Mouse (Mus musculus) embryonic facial prominence, embryonic 11.5 days (tissue): ENCODE results near the gene Il1f9. TPM values are rescaled to one million over a fixed set of nuclear protein-coding genes. Genes with fewer than 3 reads are reported as not detected.

Experiments
- ATAC-seq: fragments of 200-750 bp; cut with Nextera tagmentation; replicated peaks from 2 replicates; pipeline ENCODE4 v1.8.0; 2017; ENCODE audit warnings: low read depth; ENCODE audit not compliant: insufficient number of reproducible peaks, low FRiP score, low TSS enrichment
- DNase-seq: peaks from one replicate; pipeline ENCODE4 v3.0.0-alpha.2; 2015; ENCODE audit warnings: low spot score
- H3K27ac ChIP-seq: fragments of 300-500 bp; sonication (generic); replicated peaks from 2 replicates; pipeline ENCODE4 v1.5.1; 2014; ENCODE audit warnings: mild to moderate bottlenecking, low read depth, low read length, control low read depth
- H3K27me3 ChIP-seq: fragments of 300-500 bp; sonication (generic); 2 replicates; pipeline ENCODE4 v1.6.1; 2014; ENCODE audit warnings: mild to moderate bottlenecking, low read length, moderate library complexity, mixed read lengths; ENCODE audit not compliant: control insufficient read depth, insufficient read depth
- H3K36me3 ChIP-seq: fragments of 300-500 bp; sonication (generic); replicated peaks from 2 replicates; pipeline ENCODE4 v1.6.1; 2014; ENCODE audit warnings: low read depth, mild to moderate bottlenecking, low read length, moderate library complexity, mixed read lengths; ENCODE audit not compliant: control insufficient read depth, insufficient read depth
- H3K4me1 ChIP-seq: fragments of 300-500 bp; sonication (generic); 2 replicates; pipeline ENCODE4 v1.6.1; 2014; ENCODE audit warnings: low read length, mixed read lengths; ENCODE audit not compliant: control insufficient read depth, insufficient read depth
- H3K4me2 ChIP-seq: fragments of 300-500 bp; sonication (generic); 2 replicates; pipeline ENCODE4 v1.6.1; 2014; ENCODE audit warnings: low read depth, mild to moderate bottlenecking, control low read depth, low read length, moderate library complexity
- H3K4me3 ChIP-seq: fragments of 300-500 bp; sonication (generic); 2 replicates; pipeline ENCODE4 v1.5.1; 2014; ENCODE audit warnings: low read depth, low read length, control low read depth
- H3K9ac ChIP-seq: fragments of 300-500 bp; sonication (generic); replicated peaks from 2 replicates; pipeline ENCODE4 v1.6.1; 2014; ENCODE audit warnings: mild to moderate bottlenecking, control low read depth, low read length
- H3K9me3 ChIP-seq: fragments of 300-500 bp; sonication (generic); replicated peaks from 2 replicates; pipeline ENCODE4 v1.6.1; 2016; ENCODE audit warnings: mild to moderate bottlenecking, low read length, inconsistent platforms, mixed read lengths; ENCODE audit not compliant: control insufficient read depth
- WGBS: fragments of 180-500 bp; shearing (Covaris S2); extraction: QIAGEN DNeasy Blood & Tissue Kit; methylation state at CpG from one replicate; pipeline ENCODE4 v1.1.7; 2014; 5-methylcytosine and 5-hydroxymethylcytosine counted together
- polyA plus RNA-seq: library from polyadenylated mRNA; unstranded; fragments of >200 nt; fragmentation: Nextera tagmentation; extraction: Ambion mirVana; gene quantifications from 2 replicates; pipeline ENCODE4 v1.2.1, GENCODE M21; 2014

The Il1f9 gene
- polyA plus RNA-seq, 1 experiment from 2014 or later = not detected

DNA sequence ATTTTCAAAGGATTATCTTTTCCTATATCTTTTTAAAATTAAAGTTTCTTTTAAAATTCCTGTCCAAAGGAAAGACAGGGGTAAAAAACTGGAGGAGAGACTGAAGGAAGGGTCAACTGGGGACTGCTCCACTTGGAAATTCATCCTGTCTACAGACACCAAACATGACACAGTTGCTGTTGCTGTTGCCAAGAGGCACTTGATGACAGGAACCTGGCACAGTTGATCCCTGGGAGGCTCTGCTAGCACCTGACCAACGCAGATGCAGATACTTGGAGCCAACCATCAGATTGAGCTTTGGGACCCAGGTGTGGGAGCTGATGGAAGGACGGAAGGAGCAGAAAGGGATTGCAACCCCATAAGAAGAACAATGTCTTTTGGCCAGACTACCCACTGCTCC is 40.9 kb downstream of the Il1f9 start:
- Histone ChIP-seq H3K27ac (no peak overlapping the region), H3K9me3 (no peaks in the 10 kb centered on the region), H3K27me3 (no peaks in the 10 kb centered on the region), H3K4me2 (no peak overlapping the region), H3K4me3 (no peak overlapping the region), H3K4me1 (no peaks in the 10 kb centered on the region), H3K36me3 (no peaks in the 10 kb centered on the region), H3K9ac (no peak overlapping the region)
- DNase-seq = no peak
- ATAC-seq = no peak
- 78% methylated on average over 2 of the region's 2 CpGs for WGBS

Other genes starting within 250 kb of the Il1f9 start
- gene Hnmt, start 137.1 kb upstream of the Il1f9 start, polyA plus RNA-seq = 2.1 and 2.3 TPM in 2 replicates
- gene Tbpl2, start 89.9 kb upstream of the Il1f9 start, polyA plus RNA-seq = not detected in 2 replicates
- not detected in 2 replicates for gene Il1f8, start 33.3 kb upstream of the Il1f9 start, polyA plus RNA-seq
- not detected in 2 replicates for gene Il1f6, start 28.9 kb downstream of the Il1f9 start, polyA plus RNA-seq
- 0.20 TPM in 1 of 2 replicates, not detected in the other for gene Il1f5, start 90.5 kb downstream of the Il1f9 start, polyA plus RNA-seq
- not detected in 2 replicates for gene Il1f10, start 104.7 kb downstream of the Il1f9 start, polyA plus RNA-seq
- not detected in 2 replicates for gene Il1rn, start 150.4 kb downstream of the Il1f9 start, polyA plus RNA-seq
- gene Psd4, start 181.1 kb downstream of the Il1f9 start, polyA plus RNA-seq = 1.3 and 1.6 TPM in 2 replicates